Mouse (Mus musculus) T-helper 17 cell (primary cell): ENCODE measurements around the gene Abca1.

Source experiments
- in situ Hi-C, 2 experiments: fragments of 300-600 bp; cut with MboI, MseI; formaldehyde crosslinking; loops; 1 replicate in 1 of 2; 2 replicates in 1 of 2; pipeline ENCODE4 v1.15.1; 2025; ENCODE audit warnings: high pct_unique_total_duplicates in 2 of 2

Gene Abca1

DNA sequence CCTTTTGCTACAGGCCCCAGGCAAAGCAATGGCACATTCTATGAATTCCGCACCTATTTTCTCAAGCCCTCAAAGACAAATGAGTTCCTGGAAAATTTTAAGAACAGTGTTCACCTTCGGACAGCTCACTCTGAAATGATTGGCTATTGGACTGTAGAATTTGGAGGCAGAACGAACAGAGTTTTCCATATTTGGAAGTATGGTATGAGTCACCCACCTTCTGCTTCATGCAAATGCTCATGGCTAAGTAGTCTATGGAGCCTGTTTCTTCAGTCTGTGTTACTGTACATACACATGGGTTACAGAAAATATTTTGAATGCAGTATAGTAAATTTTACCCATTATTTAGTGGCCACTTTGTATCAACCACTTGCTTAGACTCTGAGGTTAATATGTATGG lies 144.7 kb downstream of the Abca1 start:
- in situ Hi-C loops: loop anchor here (5.0 to 25.0 kb wide), 2 partner anchors 558 to 578 kb away; partner anchors contain the start of gene Smc2 (in 1 of the 2)

DNA sequence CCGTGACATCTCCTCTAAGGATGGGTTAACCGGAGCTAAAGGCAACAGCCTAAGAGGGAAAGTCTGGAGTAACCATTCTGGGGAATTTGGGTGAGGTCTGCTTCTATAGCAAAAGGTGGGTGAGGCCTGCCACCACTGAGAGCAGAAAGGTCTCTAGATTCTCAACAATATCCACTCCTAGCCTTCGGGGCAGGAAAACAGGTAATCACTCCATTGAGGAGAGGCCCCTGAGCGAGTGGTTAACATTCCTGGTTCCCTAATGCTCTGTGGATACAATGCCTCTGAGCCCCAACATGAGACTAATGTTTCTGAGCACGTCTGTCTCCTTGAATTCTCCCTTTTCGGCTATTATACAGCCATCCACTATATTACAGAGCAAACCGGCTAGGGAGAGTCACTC lies 145.3 kb downstream of the Abca1 start:
- in situ Hi-C loops: loop anchor here in 1 of 2 experiments (25.0 kb wide), 1 partner anchor 577 kb away; the partner anchor contains the start of gene Smc2

DNA sequence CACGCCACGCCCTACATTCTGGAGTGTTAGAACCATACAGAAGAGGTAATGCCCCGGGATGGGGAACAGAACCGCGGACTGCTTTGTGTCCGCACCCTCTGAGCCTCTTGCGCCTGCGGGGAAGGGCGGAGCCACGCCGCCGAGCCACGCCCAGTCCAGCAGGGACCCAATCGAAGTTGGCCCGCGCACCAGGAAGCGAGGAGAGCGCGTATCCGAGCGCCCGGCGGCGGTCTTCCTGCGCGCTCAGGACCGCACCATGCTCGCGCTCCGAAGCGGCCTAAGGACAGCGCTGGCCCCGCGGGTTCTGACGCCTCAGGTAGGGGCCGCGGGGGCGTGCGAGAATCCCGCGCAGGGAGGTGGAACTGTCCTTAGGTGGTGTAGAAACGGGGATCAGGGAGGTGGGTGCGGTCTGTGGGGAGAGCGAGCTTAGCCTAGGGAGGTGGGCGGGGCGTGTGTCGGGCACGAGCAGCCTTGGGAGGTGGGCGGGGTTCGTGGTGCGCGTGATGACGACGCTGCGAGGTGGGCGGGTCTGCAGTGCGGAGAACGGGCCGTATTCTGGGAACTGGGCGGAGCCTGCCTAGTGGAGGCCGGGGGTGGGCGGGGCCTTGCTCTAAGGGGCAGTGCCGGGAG lies 147.8 kb downstream of the Abca1 start, which contains the start of gene Nipsnap3b:
Gene Nipsnap3b (plus strand): TSS at position 149 of the 630 bp plus-strand sequence.
- in situ Hi-C loops: loop anchor here in 1 of 2 experiments (25.0 kb wide), 1 partner anchor 575 kb away; the partner anchor contains the start of gene Smc2

DNA sequence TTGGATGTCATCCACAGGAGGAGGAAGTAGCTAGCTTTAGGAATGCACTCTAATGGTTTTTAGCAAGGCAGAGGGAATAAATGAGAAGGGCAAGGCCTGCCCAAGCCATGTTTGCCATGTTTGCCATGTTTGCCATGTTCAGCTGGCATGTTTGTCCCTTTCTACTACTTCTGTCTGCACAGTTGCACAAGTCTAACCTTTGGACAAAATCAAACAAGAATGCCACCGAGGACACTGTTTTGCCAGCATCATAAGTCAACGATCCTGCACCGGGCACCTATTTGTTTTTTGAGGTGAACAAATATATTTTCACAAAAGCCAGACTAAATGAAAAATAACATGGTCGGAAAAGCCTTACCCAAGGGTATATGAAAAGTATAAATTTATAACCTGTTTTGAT lies 149.8 kb downstream of the Abca1 start:
- in situ Hi-C loops: loop anchor here in 1 of 2 experiments (25.0 kb wide), 1 partner anchor 573 kb away; the partner anchor contains the start of gene Smc2

DNA sequence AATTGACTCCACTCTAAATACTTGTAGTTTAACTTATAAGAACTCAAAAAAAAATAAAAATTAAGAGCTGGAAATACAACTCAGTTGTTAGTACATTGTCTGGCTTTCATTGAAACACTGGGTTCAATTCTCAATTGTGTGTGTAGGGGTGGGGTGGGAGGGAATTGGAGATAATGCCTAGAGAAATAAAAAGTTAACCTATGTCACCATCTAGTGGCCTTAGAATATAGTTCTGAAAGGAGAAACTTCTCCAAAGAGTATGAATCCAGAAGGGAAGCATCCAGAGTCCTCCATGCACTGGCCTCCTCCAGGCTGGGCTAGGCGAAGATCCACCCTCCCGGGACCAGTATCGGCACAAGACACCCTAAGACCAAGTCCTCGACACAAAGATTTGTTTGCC lies 150.5 kb downstream of the Abca1 start:
- in situ Hi-C loops: loop anchor here in 1 of 2 experiments (25.0 kb wide), 1 partner anchor 572 kb away; the partner anchor contains the start of gene Smc2

DNA sequence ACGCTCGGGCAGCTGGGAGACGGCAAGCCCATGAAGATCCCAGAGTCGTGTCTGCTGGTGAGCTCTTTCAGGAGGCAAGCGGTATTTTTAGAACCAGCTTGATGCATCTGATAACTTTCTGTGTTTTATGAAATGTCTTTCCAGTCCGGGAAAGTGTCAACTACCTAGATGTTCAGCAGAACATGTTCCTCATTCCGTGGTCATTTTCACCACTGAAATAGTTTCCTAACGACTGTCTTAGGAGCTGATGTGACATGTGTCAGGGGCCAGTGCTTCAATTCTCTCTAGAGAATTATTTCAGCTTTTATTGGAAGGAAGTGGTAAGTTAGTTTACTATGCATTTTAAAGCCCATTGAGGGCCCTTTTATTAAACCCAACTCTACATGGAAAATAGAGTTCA lies 159.5 kb downstream of the Abca1 start:
- in situ Hi-C loops: loop anchor here in 1 of 2 experiments (25.0 kb wide), 1 partner anchor 563 kb away; the partner anchor contains the start of gene Smc2

DNA sequence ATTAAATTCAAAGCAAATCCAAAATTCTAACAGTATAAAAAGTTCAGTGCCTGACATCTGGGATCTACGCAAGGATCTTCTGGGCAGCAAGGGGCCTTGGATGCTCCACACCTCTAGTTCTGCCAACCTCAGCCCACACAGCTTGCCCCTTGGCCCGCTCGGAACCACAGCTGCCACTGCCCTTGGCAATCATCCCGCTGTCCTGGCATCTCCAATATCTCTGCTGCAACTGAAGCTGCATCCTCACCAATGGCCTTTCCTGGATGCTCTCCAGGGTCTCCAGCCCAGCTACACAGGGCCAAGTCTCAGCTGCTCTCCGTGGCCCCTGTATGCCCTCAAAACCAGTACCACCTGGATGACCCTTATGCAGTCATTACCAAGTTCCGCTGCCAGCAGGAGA lies 160.2 kb downstream of the Abca1 start:
- in situ Hi-C loops: no loop called here

DNA sequence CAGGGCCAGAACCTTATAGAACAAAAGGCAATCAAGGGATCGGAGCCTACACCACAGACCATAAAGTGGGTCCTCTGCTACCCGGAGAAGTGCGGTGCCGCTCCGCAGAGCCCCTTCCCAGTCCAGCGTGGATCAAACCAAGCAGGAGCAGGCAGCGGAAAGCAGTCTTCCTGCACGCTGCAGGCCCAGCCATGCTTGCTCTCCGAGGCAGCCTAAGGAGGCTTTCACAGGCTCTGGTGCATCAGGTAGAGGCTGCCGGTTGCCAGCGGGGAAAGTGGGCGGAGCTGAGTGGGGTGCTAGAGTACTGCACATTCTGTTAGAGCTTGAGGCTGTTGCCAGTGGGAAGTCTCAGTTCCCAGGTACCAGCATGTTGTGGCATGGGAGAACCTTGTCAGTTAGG lies 170.4 kb downstream of the Abca1 start, which contains the start of gene Nipsnap3a:
Gene Nipsnap3a (plus strand): TSS at position 25 of the 400 bp plus-strand sequence.
- in situ Hi-C loops: no loop called here

DNA sequence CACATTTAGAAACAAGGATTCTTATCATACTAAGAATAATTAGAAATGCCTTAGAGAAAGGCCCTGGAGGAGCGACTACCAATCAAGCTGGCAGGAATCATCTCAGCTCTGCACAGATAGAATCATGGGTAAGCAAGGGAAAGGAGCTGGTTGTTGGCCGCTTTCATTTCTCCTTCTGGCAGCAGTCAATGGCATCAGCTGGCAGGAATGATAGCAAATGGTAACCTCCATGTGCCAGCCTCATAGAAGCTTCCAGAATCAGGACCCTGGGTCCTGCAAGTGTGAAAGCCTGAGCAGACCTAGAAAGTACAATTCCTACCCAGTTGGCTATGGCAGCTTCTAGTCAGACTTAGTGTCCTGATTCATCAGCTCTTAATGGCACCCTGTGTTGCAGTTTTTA lies 173.4 kb downstream of the Abca1 start:
- in situ Hi-C loops: no loop called here

DNA sequence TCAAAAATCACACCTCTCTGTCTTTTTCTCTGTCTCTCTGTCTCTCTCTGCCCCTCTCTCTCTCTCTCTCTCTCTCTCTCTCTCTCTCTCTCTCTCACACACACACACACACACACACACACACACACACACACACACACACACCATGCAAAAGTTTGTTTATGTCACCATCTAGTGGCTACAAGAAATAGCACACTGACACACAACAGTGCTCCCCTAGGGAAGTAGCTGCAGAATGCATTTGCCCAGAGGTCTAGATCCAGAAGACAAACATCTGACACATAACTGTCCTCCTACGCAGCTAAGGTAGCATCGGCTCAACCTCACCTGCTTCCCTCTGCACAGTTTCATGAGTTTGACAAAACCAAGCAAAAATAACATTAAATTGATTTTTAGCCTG lies 174.5 kb downstream of the Abca1 start:
- in situ Hi-C loops: no loop called here
